Mouse (Mus musculus) CD4-positive helper T cell, adult 2 months (primary cell): ENCODE results near the gene Babam2.
"Not testable (repeated sequence)": the region's sequence is repeated elsewhere in the genome, so short reads cannot be mapped to it uniquely, and the experiment has no call there.

Experiments
- DNase-seq: peaks from one replicate; pipeline ENCODE4 v3.0.0-alpha.2; 2012; ENCODE audit warnings: low read depth, missing footprints, low spot score

Gene Babam2

DNA sequence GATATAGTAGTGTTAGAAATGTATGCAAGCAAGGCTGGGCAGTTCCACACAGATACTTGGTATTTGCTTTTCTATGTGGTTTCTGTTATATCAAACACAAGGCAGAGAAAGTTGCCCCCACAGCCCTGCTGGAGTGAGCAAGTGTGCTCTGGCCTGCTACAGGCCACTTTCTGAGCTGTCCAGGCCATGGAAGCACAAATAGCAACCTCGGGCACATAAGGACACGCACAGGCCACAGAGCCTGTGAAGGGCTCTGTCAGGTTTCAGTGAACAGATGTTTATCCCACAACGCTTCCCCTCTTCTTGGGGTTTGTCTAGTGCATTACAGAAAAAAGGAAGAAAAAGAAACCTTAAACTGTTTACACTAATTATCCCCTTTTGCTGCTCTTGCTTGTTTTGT is 236.9 kb downstream of the Babam2 start:
- no peak for DNase-seq

DNA sequence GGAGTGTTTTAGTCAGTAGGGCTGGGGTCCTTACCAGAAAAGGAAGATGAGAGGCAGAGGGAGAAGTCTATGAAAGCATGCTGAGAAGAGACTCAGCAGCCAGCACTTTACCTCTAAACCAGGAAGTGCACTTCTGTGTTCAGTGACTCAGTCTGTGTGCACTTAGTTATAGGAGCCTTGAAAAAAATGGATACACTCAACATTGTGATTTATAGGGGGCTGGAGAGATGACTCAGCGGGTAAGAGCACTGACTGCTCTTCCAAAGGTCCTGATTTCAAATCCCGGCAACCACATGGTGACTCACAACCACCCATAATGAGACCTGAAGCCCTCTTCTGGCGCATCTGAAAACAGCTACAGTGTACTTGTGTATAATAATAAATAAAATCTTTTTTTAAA is 238.5 kb downstream of the Babam2 start:
- no peak for DNase-seq

DNA sequence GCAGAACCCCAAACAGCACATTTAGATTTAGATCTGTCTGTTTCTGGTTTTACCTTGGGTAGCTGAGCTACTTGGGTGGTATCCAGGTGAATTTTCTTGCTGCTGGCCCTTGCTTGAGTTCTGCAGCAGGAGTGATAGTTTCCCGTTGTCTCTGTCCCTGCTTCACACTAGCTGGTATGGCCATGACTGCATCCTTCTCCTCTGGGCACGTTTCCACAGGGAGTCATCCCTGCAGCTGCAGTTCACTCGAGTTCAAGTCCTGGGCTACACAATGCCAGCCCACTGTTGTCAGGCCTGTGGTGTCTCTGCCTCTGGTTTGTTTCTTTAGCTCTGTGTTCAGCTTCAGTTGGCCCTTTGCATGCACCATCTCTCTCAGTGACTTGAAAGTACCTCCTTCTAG is 239.0 kb downstream of the Babam2 start:
- DNase-seq, result no peak

DNA sequence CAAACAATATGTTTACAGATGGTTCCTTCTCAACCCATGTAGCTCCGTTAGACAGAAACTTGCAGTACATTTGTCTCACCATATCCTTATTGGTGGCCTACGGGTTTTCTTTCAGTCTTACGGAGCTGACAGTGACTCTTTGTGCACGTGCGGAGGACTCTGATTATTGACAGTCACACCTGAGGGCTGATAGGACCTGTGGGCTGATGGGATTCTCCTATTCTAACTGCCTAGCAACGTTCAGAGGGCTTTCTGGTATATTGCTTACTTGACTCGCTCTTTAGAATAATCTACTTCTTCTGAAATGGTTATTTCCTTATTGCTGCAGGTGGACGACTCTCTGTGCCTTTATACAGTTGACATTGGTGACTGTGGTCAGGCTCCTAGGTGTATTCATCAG is 243.4 kb downstream of the Babam2 start:
- no peak for DNase-seq

DNA sequence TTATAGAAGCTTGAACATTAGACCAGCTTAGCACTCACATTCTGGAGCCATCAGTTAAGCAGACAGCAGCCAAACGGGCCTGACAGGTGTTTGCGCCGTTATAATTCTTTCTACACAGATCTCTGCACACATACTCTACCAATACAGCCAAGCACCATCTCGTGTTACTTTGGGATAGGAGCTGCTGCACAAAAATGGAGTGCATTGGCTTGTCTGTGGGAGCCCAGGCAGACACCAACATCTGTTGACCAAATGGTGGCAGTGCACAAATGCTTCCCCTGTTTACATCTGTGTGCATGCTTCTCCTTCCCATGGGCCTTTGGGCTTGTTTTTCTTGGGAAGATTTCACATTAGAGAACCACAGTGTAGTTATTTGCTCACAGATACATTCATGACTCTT is 249.7 kb downstream of the Babam2 start:
- DNase-seq, result no peak

DNA sequence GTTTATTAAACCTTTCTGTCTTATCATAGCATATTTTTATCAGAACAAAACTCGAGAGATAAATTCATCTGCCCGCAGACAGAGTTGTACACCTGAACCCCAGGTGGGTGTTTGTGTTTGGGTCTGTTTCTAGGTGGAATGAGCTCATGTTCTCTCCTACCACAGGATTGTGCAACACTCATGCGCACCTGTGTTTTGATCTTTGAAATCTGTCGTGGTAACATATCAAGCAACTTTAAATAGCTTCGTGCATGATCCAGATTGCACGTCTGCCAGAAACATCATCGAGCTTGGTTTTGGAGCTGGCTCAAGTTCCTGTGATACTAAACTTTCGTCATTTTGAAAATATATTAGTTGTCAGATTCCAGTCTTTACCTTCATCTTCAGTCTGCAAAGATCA is 251.9 kb downstream of the Babam2 start:
- no peak for DNase-seq

DNA sequence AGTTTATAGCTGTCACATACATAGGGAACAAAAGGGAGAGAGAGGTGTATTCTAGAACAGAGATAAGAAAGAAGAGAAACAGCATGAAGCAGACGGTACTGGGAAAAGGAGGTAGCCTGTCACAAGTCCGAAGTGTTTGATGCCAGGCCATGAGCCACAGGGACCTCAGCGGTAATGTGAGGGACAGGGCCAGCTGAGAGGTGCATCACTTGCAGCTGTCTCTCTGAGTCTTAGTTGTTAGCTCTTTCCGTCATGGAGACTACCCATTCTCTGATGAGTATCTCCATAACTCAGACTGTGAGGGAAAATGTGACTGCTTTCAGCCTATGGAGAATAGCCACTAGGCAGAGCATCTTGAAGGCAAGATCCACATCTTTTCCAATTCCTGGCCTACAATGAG is 253.0 kb downstream of the Babam2 start:
- DNase-seq, result no peak

DNA sequence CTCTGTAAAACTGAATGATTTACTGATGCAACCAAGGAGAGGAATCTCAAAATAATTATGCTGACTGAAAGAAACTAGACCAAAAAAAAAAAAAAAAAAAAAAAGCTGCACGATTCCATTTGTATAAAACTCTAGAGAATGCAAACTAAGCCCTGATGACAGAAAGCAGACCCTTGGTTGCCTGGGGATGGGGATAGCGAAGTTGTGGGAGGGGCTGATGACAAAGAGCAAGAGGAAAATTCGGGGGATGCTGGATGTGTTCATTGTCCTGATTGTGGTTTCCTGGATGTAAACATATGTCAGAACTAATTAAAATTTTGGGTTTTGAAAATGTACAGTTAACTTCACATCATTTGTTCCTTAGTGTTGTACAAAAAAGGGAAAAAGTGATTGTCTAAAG is 257.7 kb downstream of the Babam2 start:
- no peak for DNase-seq

DNA sequence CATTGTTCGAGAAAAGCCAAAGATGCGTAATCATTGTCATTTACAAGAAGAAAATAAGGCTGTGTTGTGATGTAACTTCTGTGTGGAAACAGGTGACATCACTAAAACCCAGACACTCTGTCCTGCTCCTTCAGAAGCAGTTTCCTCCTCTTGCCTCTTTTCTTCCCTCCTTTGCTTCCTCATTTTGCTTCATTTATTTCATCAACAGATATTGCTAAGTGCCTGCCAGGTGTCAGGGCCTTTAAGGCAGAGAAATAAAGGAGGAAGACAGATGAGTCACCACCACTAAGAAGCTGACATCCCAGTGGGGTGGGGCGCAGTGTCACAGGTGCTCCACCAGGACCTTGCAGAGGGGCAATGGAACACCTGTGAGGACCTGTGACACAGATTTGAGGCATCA is 258.9 kb downstream of the Babam2 start:
- DNase-seq, result no peak

DNA sequence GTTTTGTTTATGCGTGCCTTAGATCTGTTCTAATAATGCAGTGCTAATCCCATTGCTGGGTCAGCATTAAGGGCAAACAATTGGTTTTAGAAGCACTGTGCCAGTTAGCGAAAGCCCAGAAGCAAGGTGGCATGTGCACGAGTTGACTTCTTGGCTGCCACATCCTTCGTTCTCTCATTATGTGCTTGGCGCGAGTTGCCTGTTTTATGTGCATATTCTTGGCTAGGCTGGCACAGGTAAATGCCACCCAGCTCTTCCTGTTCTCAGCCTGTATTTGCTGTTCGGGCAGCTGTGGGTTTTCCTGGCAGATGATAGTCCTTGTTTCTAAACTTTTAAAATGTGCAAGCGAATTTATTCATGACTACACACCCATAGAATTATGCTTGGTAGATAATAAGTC is 262.4 kb downstream of the Babam2 start:
- no peak for DNase-seq

DNA sequence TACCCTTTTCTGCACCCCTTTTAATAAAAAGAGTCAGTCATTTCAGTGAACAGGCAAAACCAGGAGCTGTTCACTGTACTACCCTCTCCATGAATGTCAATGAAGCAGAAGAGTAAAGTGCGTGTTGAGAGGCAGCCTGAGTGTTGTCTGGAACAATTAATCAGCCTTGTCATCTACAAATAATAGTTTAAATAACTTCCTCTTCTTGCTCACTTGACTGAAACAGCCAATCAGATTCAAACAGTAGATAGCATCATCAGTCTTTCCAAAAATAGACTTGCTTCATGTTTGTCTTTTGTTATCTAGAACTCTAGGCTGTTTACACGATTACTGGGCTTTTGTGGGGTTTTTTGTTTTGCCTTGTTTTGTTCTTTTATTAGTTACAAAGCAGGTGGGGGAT is 263.9 kb downstream of the Babam2 start:
- no peak for DNase-seq

DNA sequence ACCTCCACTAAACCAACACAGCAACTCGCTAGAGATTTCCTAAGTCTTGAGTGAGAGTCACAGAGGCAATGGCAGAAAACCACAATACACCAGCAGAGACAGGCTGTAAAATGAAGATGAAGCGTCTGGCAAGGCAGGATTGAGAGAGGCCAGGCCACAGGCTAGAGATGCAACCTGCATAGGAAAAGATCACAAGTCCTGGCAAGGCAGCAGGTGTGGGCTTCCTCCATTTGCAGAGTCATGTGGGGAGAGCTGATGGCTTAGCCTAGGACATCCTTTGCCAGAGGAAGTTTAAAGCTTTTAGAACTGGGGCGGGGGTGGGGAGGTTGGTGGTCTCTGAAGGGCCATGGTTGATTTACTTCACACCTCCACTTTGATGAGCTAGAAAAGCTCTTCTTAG is 264.9 kb downstream of the Babam2 start:
- DNase-seq, result no peak

DNA sequence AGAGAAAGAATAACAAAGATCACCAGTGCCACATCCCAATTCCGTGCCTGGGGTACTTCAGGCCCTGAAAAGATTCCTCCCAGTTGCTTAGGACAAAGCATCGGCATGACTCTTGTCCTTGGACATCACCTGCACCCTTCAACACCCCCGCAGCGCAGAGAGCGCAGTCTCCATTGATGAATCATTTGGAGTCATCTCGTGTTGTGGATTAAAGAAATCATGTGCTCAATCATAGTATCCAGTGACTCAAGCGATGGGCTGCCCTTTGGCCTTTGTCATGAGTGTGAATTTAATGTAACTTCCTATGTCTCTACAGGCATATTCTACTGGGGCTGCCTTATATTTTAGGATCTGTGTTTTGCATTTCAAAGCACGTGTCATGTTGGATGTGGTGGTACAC is 265.9 kb downstream of the Babam2 start:
- no peak for DNase-seq

DNA sequence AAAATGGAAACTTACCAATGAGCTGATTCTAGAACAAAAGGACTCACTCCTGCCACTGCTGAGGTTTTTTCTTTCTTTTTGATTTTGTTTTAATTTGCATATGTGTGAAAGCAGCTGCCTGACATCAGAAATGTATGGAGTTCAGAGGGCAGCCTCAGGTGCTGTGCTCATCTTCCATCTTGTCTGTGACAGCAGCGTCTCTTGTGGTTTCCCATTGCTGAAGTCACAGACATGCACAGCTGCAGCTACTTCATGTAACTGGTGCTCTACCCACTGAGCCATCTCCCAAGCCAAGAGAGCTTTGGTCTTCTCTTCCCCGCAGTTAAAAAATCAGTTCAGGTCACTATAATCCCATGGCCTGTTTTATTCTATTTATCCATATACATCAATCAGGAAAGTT is 266.4 kb downstream of the Babam2 start:
- DNase-seq, result peak; percentile 45

DNA sequence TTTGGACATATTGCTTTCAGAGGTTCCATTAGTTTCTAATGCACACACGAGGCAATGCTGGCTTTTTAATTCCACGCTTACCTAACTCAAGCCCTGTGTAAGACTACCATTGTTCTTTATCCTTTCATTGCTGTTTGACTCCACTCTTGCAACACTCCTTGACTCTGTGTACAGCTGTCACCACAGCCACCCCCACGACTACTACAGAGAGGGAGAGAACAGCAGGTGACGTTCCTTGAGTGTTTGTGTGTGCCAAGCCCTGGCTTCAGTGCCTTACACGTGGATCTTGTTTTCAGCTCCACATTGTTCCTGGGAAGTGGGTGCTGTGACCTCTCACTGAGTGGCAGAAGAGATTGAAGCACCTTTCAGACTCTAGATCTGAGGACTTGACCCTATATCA is 269.3 kb downstream of the Babam2 start:
- DNase-seq, result no peak

DNA sequence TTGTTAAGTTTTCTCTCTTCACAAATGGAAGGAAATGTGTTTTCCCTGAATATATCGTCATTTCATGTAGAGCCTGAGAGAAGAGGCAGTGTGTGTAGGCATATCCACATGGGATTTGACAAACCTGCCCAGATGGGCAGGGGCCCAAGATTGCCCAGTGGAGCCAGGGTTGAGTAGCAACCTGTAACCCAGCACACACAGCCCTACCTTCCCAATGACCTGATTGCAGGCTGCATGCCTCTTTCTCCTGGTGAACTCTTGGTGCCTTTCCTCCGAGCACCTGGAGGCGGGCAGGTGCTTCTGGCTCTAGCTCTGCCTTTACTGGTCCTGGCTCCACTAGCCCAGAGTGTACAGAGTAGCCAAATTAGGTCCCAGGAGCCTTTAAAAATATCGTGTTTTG is 270.0 kb downstream of the Babam2 start:
- DNase-seq, result no peak

DNA sequence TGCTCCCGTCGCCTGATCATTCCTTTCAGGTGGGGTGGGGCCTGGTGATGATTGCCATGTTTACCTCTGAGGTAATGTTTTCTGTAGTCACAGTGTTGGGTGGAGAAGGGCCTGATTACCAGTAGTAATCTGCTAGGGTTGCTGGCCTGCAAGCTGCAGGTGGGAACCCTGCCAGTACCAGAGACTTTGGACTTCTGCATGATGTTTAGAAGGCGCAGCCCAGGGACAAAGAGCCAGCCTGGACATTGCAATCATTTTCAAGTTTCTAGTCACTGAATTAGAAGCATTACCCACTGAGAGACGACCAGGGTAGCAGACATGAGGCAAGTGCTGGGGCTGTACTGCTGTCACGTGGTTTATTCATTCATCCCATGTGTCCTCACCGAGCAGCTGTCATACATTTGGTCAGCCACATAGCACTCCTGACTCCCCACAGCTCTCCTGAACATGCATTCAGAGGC is 270.6 kb downstream of the Babam2 start:
- DNase-seq, result no peak

DNA sequence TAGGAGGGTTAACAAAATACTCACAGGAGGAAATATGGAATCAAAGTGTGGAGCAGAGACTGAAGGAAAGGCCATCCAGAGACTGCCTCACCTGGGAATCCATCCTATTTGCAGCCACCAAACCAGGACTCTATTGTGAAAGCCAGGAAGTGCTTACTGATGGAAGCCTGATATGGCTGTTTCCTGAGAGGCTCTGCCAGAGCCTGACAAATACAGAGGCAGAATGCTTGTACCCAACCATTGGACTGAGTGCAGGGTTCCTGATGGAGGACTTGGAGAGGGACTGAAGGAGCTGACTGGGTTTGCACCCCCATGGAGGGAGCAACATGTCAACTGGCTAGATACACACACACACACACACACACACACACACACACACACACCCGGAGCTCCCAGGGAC is 274.9 kb downstream of the Babam2 start:
- DNase-seq, result not testable (repeated sequence)

DNA sequence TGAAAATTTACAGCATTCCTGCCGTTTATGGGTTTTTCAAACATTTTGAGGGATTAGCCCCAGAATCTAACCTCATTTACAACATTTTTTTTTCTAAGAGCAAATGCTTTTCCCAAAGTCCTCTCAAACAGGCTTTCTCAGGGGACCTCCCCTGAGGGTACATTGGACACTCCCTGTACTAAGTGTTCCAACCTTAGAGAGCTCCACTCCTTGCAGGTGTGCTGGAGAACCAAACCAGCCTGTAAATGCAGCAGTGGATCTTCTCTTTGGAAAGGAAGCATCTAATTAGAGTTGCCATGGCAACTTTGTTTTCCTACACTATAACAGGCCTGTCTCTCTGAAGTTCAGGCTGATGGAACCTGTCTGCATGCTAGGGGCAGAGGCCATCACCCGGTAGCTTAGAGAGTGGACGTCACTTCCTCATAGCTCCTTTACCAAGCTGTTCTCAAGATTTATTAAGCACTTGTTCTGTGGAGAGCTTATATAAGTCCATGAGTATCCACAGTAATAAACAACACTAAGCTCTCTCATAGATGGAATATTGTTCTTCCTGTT is 277.2 kb downstream of the Babam2 start:
- no peak for DNase-seq

DNA sequence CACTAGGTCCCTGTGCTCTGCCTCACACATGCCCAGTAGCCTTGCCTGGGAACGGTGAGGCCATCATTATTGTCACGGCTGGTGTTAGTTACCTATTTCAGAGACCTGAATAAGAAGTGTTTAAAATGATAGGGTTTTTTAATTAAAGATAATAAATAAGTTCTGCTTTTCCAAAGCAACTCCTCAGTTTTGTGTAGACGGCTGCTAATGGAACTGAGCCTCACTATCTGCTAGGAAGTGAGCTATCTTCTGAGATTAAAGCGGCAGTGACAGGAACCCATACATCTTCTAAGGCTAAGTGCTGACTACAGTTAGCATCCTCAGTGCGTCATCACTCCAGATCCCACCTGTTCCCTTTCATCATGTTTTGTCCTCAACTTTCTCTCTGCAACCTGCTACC is 284.6 kb downstream of the Babam2 start:
- no peak for DNase-seq

DNA sequence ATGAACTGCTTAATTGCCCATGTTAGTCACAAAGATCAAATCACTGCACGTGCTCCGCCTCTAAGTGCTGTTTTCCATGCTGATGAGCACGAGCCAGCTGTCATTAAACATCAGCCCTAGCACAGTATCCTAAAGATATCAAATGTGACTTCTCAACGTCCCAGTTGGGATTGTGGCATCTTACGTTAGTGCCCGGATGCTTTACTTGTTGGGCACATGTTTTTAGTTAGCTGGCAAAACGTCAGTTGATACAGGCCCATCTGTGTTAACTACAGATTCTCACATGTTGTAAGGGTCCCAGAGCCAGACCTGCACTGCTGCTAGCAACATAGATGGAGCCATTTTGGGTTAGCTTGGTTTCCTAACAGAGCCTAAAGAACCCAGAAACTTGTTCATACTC is 285.7 kb downstream of the Babam2 start:
- no peak for DNase-seq

DNA sequence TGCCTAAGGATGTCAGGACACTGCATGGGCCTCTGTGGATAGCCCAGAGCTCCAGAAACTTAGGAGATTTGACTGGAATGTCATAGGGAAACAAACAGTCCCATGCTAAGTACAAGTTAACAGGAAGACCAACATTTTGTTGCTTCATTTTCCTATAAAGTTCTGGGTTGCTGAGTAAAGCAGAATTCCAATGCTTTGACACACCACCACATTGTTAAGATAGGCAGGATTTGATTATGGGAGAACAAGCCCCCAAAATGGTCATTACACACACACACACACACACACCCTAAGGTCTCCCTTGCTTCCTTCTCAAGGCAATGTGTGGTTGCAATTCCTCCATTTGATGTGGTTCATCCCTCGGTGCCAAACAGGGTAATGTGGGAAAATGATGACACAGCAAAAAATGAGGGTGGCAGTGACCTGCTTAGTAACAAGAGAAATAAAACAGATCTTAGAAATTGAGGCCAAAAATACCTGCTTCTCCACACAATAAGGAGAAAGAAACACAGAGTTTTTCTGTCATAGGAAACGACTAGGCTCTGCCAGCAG is 286.4 kb downstream of the Babam2 start:
- no peak for DNase-seq

DNA sequence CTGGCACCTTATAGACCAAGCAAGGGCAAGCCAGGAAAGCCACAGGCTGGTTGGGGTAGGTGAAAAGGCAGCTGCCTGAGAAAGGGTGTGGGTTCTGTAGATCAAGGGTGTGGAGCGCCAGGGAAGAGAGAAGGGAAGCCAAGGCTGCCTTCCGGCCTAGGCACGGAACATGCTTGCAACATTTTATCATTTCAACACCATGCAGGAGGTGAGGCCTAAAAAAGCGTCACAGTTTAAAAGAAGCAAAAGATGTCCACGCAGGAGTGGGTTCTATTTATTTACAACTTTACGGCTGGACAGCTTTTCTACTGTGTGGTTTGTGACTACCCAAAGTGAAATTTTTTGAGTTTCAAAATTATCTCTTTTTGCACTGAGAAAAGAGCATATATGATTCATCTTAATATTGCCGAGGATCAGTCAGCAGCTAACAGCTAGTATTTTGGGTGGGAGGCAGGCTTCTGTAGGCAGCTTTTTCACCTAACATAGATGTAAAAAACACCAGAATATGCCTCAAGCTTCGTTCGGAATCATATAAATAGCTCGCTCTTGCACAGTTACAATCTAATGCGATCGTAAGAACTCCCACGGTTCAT is 287.0 kb downstream of the Babam2 start:
- peak; percentile 6 for DNase-seq

DNA sequence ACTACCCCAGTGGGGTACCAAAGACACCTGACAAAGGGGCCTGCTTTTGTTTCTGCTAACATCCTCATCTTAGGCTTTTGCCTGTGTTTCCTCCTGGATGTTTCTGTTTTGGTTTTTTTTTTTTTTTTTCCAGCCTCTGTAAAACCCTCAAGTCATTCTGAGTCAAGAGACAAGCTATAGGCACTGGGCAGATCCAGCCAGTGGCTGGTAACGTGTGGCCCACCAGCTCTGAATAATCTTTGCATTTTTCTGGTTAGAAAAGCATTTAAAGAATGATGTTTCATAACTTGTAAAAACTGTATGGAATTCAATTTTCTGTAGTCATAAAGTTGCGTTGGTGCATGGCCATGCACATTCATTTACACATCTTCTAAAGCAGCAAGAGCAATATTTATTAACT is 287.5 kb downstream of the Babam2 start:
- no peak for DNase-seq
